Mouse (Mus musculus): ENCODE results near the gene Olfr131. TPM values are rescaled to one million over a fixed set of nuclear protein-coding genes. Genes with fewer than 3 reads are reported as not detected.
"Not testable (repeated sequence)": the region's sequence is repeated elsewhere in the genome, so short reads cannot be mapped to it uniquely, and the experiment has no call there.

The Olfr131 gene
- total RNA-seq (2021) (not detected), polyA plus RNA-seq (2012; rRNA removed) (not detected in 2 replicates)
- long read RNA-seq = 0 reads

GRCm38 (mm10) chr17:38088593-38088992, at the start of gene Olfr131:
Olfr131 (minus strand) TSS chr17:38088693.
- no peak for DNase-seq

GRCm38 (mm10) chr17:38134426-38134825, 45.9 kb upstream of the Olfr131 start, which contains the start of gene Olfr132:
Olfr132 (minus strand) TSS chr17:38134526.
- no peak for DNase-seq

- DNase-seq = not testable (repeated sequence)
Measured at GRCm38 (mm10) chr17:38125371-38125770, 36.9 kb upstream of the Olfr131 start.

GRCm38 (mm10) chr17:38124199-38124598, 35.7 kb upstream of the Olfr131 start:
- DNase-seq = not testable (repeated sequence)

- DNase-seq = no peak
Measured at GRCm38 (mm10) chr17:38082364-38082763, 6.1 kb downstream of the Olfr131 start.

GRCm38 (mm10) chr17:38063621-38064020, 24.9 kb downstream of the Olfr131 start, which contains the start of gene Olfr130:
Olfr130 (plus strand) TSS chr17:38063921.
- DNase-seq = no peak

GRCm38 (mm10) chr17:38059979-38060378, 28.5 kb downstream of the Olfr131 start, which contains the start of gene Olfr129:
Olfr129 (minus strand) TSS chr17:38060079.
- DNase-seq = no peak

Other genes with a start within 250 kb of the Olfr131 start
- gene Olfr126, start 241.2 kb downstream of the Olfr131 start, total RNA-seq (2021) = not detected
- not detected in 2 replicates for gene Olfr126, start 241.2 kb downstream of the Olfr131 start, polyA plus RNA-seq (2012; rRNA removed)
- gene Olfr127, start 188.3 kb downstream of the Olfr131 start, total RNA-seq (2021) = not detected
- gene Olfr127, start 188.3 kb downstream of the Olfr131 start, polyA plus RNA-seq (2012; rRNA removed) = not detected in 2 replicates
- gene Olfr128, start 168.1 kb downstream of the Olfr131 start, total RNA-seq (2021) = not detected
- not detected in 2 replicates for gene Olfr128, start 168.1 kb downstream of the Olfr131 start, polyA plus RNA-seq (2012; rRNA removed)
- not detected for gene Olfr761, start 135.6 kb downstream of the Olfr131 start, total RNA-seq (2021)
- not detected in 2 replicates for gene Olfr761, start 135.6 kb downstream of the Olfr131 start, polyA plus RNA-seq (2012; rRNA removed)
- gene Olfr129, start 28.6 kb downstream of the Olfr131 start, total RNA-seq (2021) = not detected
- gene Olfr129, start 28.6 kb downstream of the Olfr131 start, polyA plus RNA-seq (2012; rRNA removed) = not detected in 2 replicates
- not detected for gene Olfr130, start 24.8 kb downstream of the Olfr131 start, total RNA-seq (2021)
- gene Olfr130, start 24.8 kb downstream of the Olfr131 start, polyA plus RNA-seq (2012; rRNA removed) = not detected in 2 replicates
- gene Olfr132, start 45.8 kb upstream of the Olfr131 start, total RNA-seq (2021) = not detected
- gene Olfr132, start 45.8 kb upstream of the Olfr131 start, polyA plus RNA-seq (2012; rRNA removed) = not detected in 2 replicates
- gene Olfr133, start 56.6 kb upstream of the Olfr131 start, total RNA-seq (2021) = not detected
- not detected in 2 replicates for gene Olfr133, start 56.6 kb upstream of the Olfr131 start, polyA plus RNA-seq (2012; rRNA removed)
- not detected for gene Olfr134, start 82.7 kb upstream of the Olfr131 start, total RNA-seq (2021)
- gene Olfr134, start 82.7 kb upstream of the Olfr131 start, polyA plus RNA-seq (2012; rRNA removed) = not detected in 2 replicates
- gene Olfr135, start 115.6 kb upstream of the Olfr131 start, total RNA-seq (2021) = not detected
- not detected in 2 replicates for gene Olfr135, start 115.6 kb upstream of the Olfr131 start, polyA plus RNA-seq (2012; rRNA removed)
- gene Olfr138, start 172.3 kb upstream of the Olfr131 start, total RNA-seq (2021) = not detected
- not detected in 2 replicates for gene Olfr138, start 172.3 kb upstream of the Olfr131 start, polyA plus RNA-seq (2012; rRNA removed)
- not detected for gene Olfr137, start 218.9 kb upstream of the Olfr131 start, total RNA-seq (2021)
- gene Olfr137, start 218.9 kb upstream of the Olfr131 start, polyA plus RNA-seq (2012; rRNA removed) = not detected in 2 replicates
- not detected for gene Olfr136, start 241.1 kb upstream of the Olfr131 start, total RNA-seq (2021)
- gene Olfr136, start 241.1 kb upstream of the Olfr131 start, polyA plus RNA-seq (2012; rRNA removed) = not detected in 2 replicates

All from adrenal gland, adult 2 months (tissue).